Mouse (Mus musculus) lung, postnatal 0 days (tissue): Measurements from ENCODE around the gene Hspb1.

Experiments
- CTCF ChIP-seq: IDR thresholded peaks from 2 replicates; pipeline ENCODE4 v1.5.1; 2016; ENCODE audit warnings: antibody characterized with exemption, mild to moderate bottlenecking
- EP300 ChIP-seq: IDR thresholded peaks from 2 replicates; pipeline ENCODE4 v1.6.1; 2016; ENCODE audit warnings: antibody characterized with exemption, mild to moderate bottlenecking, control low read depth

GRCm38 (mm10) chr5:135935641-135936190 lies 48.0 kb downstream of the Hspb1 start:
- TF ChIP-seq CTCF, result no peak
- no peak for TF ChIP-seq EP300
